Mouse (Mus musculus): ENCODE measurements around the gene Vmn1r11.

The Vmn1r11 gene

DNA sequence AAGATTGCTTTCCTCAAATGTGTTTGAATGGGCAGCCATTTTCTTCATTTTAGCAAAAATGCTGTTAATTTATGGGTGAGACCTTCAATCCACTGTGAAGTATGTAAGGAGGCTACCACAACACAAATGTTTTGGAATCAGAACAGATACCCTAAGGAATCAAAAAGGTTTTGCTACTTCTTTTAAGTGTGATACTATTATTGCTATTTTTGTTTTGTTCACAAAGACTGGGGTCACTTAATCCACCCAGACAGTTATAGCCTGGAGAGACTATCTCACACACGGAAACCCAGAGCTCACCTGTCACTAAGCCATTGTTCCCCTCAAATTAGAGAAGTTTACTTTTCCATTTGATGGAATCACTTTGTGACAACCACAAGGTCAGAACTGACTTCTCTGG lies at the start of gene Vmn1r11:
Gene Vmn1r11, plus strand, starts transcription at position 301 of the 400 bp plus-strand sequence.
- DNase-seq (ENCODE audit: low spot score in 2 of 2) = no peak

DNA sequence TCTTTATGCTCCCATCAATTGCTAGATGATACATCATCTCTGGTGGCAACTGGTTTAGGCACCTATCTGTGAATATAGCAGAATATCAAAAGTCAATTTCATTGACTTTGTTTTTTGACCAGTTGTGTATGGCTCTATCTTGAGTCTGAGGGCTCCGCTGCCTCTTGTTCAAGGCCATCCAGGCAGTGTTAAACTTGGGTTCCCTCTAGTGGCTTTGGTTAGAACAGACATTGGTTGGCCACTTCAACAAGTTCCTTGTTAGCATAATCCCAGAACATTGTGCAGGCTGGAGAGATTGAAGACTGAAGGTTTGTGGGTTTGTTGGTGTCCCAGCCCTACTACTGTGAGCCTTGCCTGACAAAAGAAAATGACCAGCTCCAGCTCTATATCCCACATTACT lies 26.9 kb upstream of the Vmn1r11 start:
- DNase-seq (ENCODE audit: low spot score in 2 of 2) = no peak

DNA sequence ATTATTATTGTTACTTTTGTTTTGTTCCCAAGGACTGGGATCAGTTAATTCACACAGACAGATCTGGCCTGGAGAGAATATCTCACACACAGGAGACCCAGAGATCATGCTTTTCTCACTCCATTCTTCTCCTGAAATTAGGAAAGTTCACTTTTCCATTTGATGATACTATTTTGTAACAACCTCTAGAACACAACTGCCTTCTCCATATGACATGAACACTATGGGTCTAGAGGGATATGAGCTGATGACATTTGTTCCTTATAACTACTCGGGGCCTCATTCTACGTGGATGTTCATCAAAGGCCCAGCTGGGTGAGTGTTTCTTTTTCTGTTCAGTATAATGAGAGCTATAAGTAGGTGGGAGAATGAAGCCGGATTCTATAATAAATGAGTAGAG lies 24.1 kb upstream of the Vmn1r11 start, which contains the start of gene Vmn1r10:
Gene Vmn1r10, plus strand, starts transcription at position 301 of the 400 bp plus-strand sequence.
- no peak for DNase-seq (ENCODE audit: low spot score in 2 of 2)

DNA sequence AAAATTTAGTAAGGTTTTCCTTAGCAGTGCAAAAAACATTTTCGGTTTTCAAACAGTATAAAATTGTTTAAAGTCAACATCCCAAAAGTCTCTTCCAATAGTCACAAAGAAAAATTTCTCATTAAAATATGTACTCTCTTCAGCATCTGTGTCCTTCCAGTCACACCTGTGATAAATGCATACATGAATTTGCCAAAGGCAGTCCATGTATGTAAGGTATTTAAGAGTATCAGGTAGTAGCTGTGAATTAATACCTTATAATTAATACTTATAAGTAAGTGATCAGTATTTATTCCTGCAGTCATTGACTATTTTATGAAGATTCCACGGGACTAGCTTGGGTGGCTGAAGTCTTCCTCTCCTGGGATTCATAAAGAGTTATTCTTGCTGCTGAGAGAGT lies 23.4 kb downstream of the Vmn1r11 start, which contains the start of gene Vmn1r12:
Gene Vmn1r12, plus strand, starts transcription at position 301 of the 400 bp plus-strand sequence.
- no peak for DNase-seq (ENCODE audit: low spot score in 2 of 2)
